Mouse (Mus musculus): ENCODE measurements at regions not wholly inside any gene's neighbourhood (a gene's known extent, or its start where the extent isn't known, plus 50 kb on each side); places are given as distances from the start of the nearest gene placed in this dataset.
A peak's percentile ranks its signal among the peaks of the same experiment; 100 is the strongest.

GRCm38 (mm10) chr12:9430656-9431055, 139.3 kb upstream of the Osr1 start:
- no peak for DNase-seq

GRCm38 (mm10) chr12:9438575-9439161, 131.2 kb upstream of the Osr1 start:
- peak; percentile 5 for DNase-seq

- peak; percentile 13 for DNase-seq
Observed at GRCm38 (mm10) chr12:9450620-9451019, 119.3 kb upstream of the Osr1 start.

GRCm38 (mm10) chr12:9460193-9460592, 109.7 kb upstream of the Osr1 start:
- peak; percentile 7 for DNase-seq

GRCm38 (mm10) chr12:9469655-9470470, 100.1 kb upstream of the Osr1 start:
- DNase-seq: no peak

GRCm38 (mm10) chr12:9475836-9476235, 94.1 kb upstream of the Osr1 start:
- peak; percentile 18 for DNase-seq

- no peak for DNase-seq
Observed at GRCm38 (mm10) chr12:9478201-9478600, 91.7 kb upstream of the Osr1 start.

- DNase-seq: no peak
Observed at GRCm38 (mm10) chr12:9487674-9488413, 82.1 kb upstream of the Osr1 start.

GRCm38 (mm10) chr12:9513926-9514325, 56.0 kb upstream of the Osr1 start:
- no peak for DNase-seq

GRCm38 (mm10) chr12:9518782-9519181, 51.1 kb upstream of the Osr1 start:
- no peak for DNase-seq

GRCm38 (mm10) chr12:9519346-9519745, 50.6 kb upstream of the Osr1 start:
- DNase-seq: peak; percentile 73

Measured in adrenal gland, postnatal 10 days (tissue).